Mouse (Mus musculus) 3T3-L1 (cell line): ENCODE results near the gene Abcb6.

Experiments used
- DNase-seq: peaks from one replicate; pipeline ENCODE4 v3.0.0-alpha.2; 2015; ENCODE audit warnings: low read depth, low spot score

The Abcb6 gene

GRCm38 (mm10) chr1:75208967-75209678 lies 28.9 kb upstream of the Abcb6 start:
- DNase-seq, result peak; percentile 68

GRCm38 (mm10) chr1:75201236-75201635 lies 21.0 kb upstream of the Abcb6 start:
- peak; percentile 29 for DNase-seq

GRCm38 (mm10) chr1:75192452-75192851 lies 12.3 kb upstream of the Abcb6 start:
- DNase-seq, result peak; percentile 73

GRCm38 (mm10) chr1:75191622-75192402 lies 11.6 kb upstream of the Abcb6 start, which contains the start of the genes Ankzf1 and Atg9a:
Ankzf1 (plus strand) TSS chr1:75192151.
Atg9a (minus strand) TSS chr1:75192196.
- DNase-seq, result peak; percentile 99

GRCm38 (mm10) chr1:75191258-75191621 lies 11.0 kb upstream of the Abcb6 start:
- no peak for DNase-seq

GRCm38 (mm10) chr1:75190577-75190976 lies 10.4 kb upstream of the Abcb6 start:
- no peak for DNase-seq

- no peak for DNase-seq
These were observed 7.8 kb upstream of the Abcb6 start for GRCm38 (mm10) chr1:75187914-75188483.

GRCm38 (mm10) chr1:75187126-75187525 lies 6.9 kb upstream of the Abcb6 start:
- no peak for DNase-seq

GRCm38 (mm10) chr1:75185495-75185894 lies 5.3 kb upstream of the Abcb6 start:
- DNase-seq, result no peak

- DNase-seq, result no peak
These were observed 2.0 kb upstream of the Abcb6 start for GRCm38 (mm10) chr1:75182160-75182559.

GRCm38 (mm10) chr1:75181377-75181870 lies 1.2 kb upstream of the Abcb6 start:
- no peak for DNase-seq

GRCm38 (mm10) chr1:75180741-75181140 lies 549 bp upstream of the Abcb6 start:
- DNase-seq, result no peak

GRCm38 (mm10) chr1:75179334-75180104 lies 673 bp downstream of the Abcb6 start:
- DNase-seq, result peak; percentile 73

GRCm38 (mm10) chr1:75168472-75169464 lies 11.4 kb downstream of the Abcb6 start, which contains the start of gene Zfand2b:
Zfand2b (plus strand) TSS chr1:75168646.
- peak; percentile 96 for DNase-seq

- DNase-seq, result no peak
These were observed 12.1 kb downstream of the Abcb6 start for GRCm38 (mm10) chr1:75168093-75168471.

- no peak for DNase-seq
These were observed 20.0 kb downstream of the Abcb6 start for GRCm38 (mm10) chr1:75160256-75160617.

GRCm38 (mm10) chr1:75159540-75160255 lies 20.5 kb downstream of the Abcb6 start:
- no peak for DNase-seq

- DNase-seq, result no peak
These were observed 21.2 kb downstream of the Abcb6 start for GRCm38 (mm10) chr1:75158990-75159389.

GRCm38 (mm10) chr1:75155837-75156236 lies 24.4 kb downstream of the Abcb6 start:
- no peak for DNase-seq

GRCm38 (mm10) chr1:75148727-75149126 lies 31.5 kb downstream of the Abcb6 start:
- DNase-seq, result no peak
